Mouse (Mus musculus) stomach, embryonic 15.5 days (tissue): ENCODE results near the gene Cltrn. TPM values are rescaled to one million over a fixed set of nuclear protein-coding genes. Genes with fewer than 3 reads are reported as not detected.

Experiments used
- ATAC-seq: fragments of 200-750 bp; cut with Nextera tagmentation; 2 replicates; pipeline ENCODE4 v1.8.0; 2017; ENCODE audit warnings: low read depth, moderate number of reproducible peaks, moderate TSS enrichment; ENCODE audit not compliant: insufficient read depth, low FRiP score
- H3K27ac ChIP-seq: fragments of 300-500 bp; sonication (generic); 2 replicates; pipeline ENCODE4 v1.5.1; 2015; ENCODE audit warnings: mild to moderate bottlenecking, inconsistent platforms
- H3K27me3 ChIP-seq: fragments of 300-500 bp; sonication (generic); replicated peaks from 2 replicates; pipeline ENCODE4 v1.6.1; 2015; ENCODE audit warnings: inconsistent platforms
- H3K36me3 ChIP-seq: fragments of 300-500 bp; sonication (generic); 2 replicates; pipeline ENCODE4 v1.6.1; 2015; ENCODE audit warnings: inconsistent platforms
- H3K4me1 ChIP-seq: fragments of 300-500 bp; sonication (generic); 2 replicates; pipeline ENCODE4 v1.6.1; 2015; ENCODE audit warnings: inconsistent platforms
- H3K4me2 ChIP-seq: fragments of 300-500 bp; sonication (generic); 2 replicates; pipeline ENCODE4 v1.6.1; 2015; ENCODE audit warnings: mild to moderate bottlenecking, inconsistent platforms
- H3K4me3 ChIP-seq: fragments of 300-500 bp; sonication (generic); replicated peaks from 2 replicates; pipeline ENCODE4 v1.5.1; 2015; ENCODE audit warnings: inconsistent platforms
- H3K9ac ChIP-seq: fragments of 300-500 bp; sonication (generic); 2 replicates; pipeline ENCODE4 v1.6.1; 2015; ENCODE audit warnings: inconsistent platforms
- H3K9me3 ChIP-seq: fragments of 300-500 bp; sonication (generic); 2 replicates; pipeline ENCODE4 v1.6.1; 2016; ENCODE audit warnings: inconsistent platforms
- WGBS: fragments of 180-500 bp; shearing (Covaris S2); methylation state at CpG from one replicate; pipeline ENCODE4 v1.1.7; 2015; 5-methylcytosine and 5-hydroxymethylcytosine counted together
- polyA plus RNA-seq: library from polyadenylated mRNA; unstranded; fragments of >200 nt; fragmentation: Nextera tagmentation; extraction: Ambion mirVana; gene quantifications from 2 replicates; pipeline ENCODE4 v1.2.1, GENCODE M21; 2015

Cltrn gene
- polyA plus RNA-seq, 1 experiment from 2014 or later, result 10.5 TPM

GRCm38 (mm10) chrX:164145463-164146250 lies 57.0 kb downstream of the Cltrn start:
- H3K27me3 ChIP-seq, result no peaks in the 10 kb centered on the region
- no peak overlapping the region for H3K27ac ChIP-seq
- 72% methylated on average over 6 of the region's 6 CpGs for WGBS
- H3K9me3 ChIP-seq, result no peaks in the 10 kb centered on the region
- peak; percentile 78 for ATAC-seq
- no peaks in the 10 kb centered on the region for H3K4me1 ChIP-seq
- H3K36me3 ChIP-seq, result no peaks in the 10 kb centered on the region
- H3K4me3 ChIP-seq, result no peak overlapping the region
- H3K4me2 ChIP-seq, result no peak overlapping the region
- H3K9ac ChIP-seq, result no peak overlapping the region

- WGBS, result 60% methylated on average over 2 of the region's 2 CpGs
- no peak overlapping the region for H3K4me2 ChIP-seq
- H3K27me3 ChIP-seq, result no peaks in the 10 kb centered on the region
- H3K4me1 ChIP-seq, result no peaks in the 10 kb centered on the region
- ATAC-seq, result no peak
- no peak overlapping the region for H3K27ac ChIP-seq
- H3K4me3 ChIP-seq, result no peak overlapping the region
- H3K36me3 ChIP-seq, result no peaks in the 10 kb centered on the region
- H3K9me3 ChIP-seq, result no peaks in the 10 kb centered on the region
- no peak overlapping the region for H3K9ac ChIP-seq
Observed at GRCm38 (mm10) chrX:164152703-164153102, 64.1 kb downstream of the Cltrn start.

GRCm38 (mm10) chrX:164153606-164154005 lies 65.0 kb downstream of the Cltrn start:
- Histone ChIP-seq H3K4me3 (no peak overlapping the region), H3K9me3 (no peaks in the 10 kb centered on the region), H3K27ac (no peak overlapping the region), H3K27me3 (no peaks in the 10 kb centered on the region), H3K4me1 (no peaks in the 10 kb centered on the region), H3K36me3 (no peaks in the 10 kb centered on the region), H3K9ac (no peak overlapping the region), H3K4me2 (no peak overlapping the region)
- no peak for ATAC-seq

GRCm38 (mm10) chrX:164154594-164154993 lies 66.0 kb downstream of the Cltrn start:
- Histone ChIP-seq H3K36me3 (no peaks in the 10 kb centered on the region), H3K4me1 (no peaks in the 10 kb centered on the region), H3K27me3 (no peaks in the 10 kb centered on the region), H3K9me3 (no peaks in the 10 kb centered on the region), H3K4me2 (no peak overlapping the region), H3K9ac (no peak overlapping the region), H3K4me3 (no peak overlapping the region), H3K27ac (no peak overlapping the region)
- 79% methylated on average over 5 of the region's 5 CpGs for WGBS
- no peak for ATAC-seq

GRCm38 (mm10) chrX:164164681-164165080 lies 76.1 kb downstream of the Cltrn start:
- Histone ChIP-seq H3K27me3 (no peaks in the 10 kb centered on the region), H3K9ac (no peak overlapping the region), H3K27ac (no peak overlapping the region), H3K9me3 (no peaks in the 10 kb centered on the region), H3K4me1 (no peaks in the 10 kb centered on the region), H3K4me2 (no peak overlapping the region), H3K4me3 (no peak overlapping the region), H3K36me3 (no peaks in the 10 kb centered on the region)
- peak; percentile 58; the same call in 1 of the 2 replicates for ATAC-seq
- WGBS, result 76% methylated on average over 1 of the region's 1 CpGs

Other genes starting within 250 kb of the Cltrn start
- 22.5 and 23.5 TPM in 2 replicates for gene Ap1s2, start 179.8 kb upstream of the Cltrn start, polyA plus RNA-seq
- 47.8 and 55.0 TPM in 2 replicates for gene Zrsr2, start 130.2 kb upstream of the Cltrn start, polyA plus RNA-seq
- gene Car5b, start 60.8 kb upstream of the Cltrn start, polyA plus RNA-seq, result 0.99 and 1.3 TPM in 2 replicates
- gene Siah1b, start 12.3 kb upstream of the Cltrn start, polyA plus RNA-seq, result 22.5 and 25.2 TPM in 2 replicates
- gene Ace2, start 50.5 kb downstream of the Cltrn start, polyA plus RNA-seq, result 11.5 and 16.6 TPM in 2 replicates
- 0.39 and 0.64 TPM in 2 replicates for gene Bmx, start 169.4 kb downstream of the Cltrn start, polyA plus RNA-seq
- gene Pir, start 180.5 kb downstream of the Cltrn start, polyA plus RNA-seq, result 8.8 and 11.2 TPM in 2 replicates